Mouse (Mus musculus): ENCODE results near the gene Nek7. TPM values are rescaled to one million over a fixed set of nuclear protein-coding genes. Genes with fewer than 3 reads are reported as not detected.

Nek7 gene
- total RNA-seq (2021), result 10 to 100 TPM; 51.2 to 56.9 TPM
- long read RNA-seq, experiment 1, full-length matches to known transcripts, result 52 of 66 reads
- long read RNA-seq, experiment 1, partial matches to known transcripts, result 4 of 66 reads
- long read RNA-seq, experiment 1, other reads (novel, unspliced or antisense), result 10 of 66 reads
- long read RNA-seq, experiment 2, full-length matches to known transcripts, result 94 of 99 reads
- long read RNA-seq, experiment 2, partial matches to known transcripts, result 2 of 99 reads
- long read RNA-seq, experiment 2, other reads (novel, unspliced or antisense), result 3 of 99 reads

GRCm38 (mm10) chr1:138619996-138620461, at the start of gene Nek7:
Gene Nek7 (minus strand): TSS chr1:138620141.
- intact Hi-C loops (cut with DNase I; ENCODE audit: low total_unique reads), result loop anchor here (10.0 kb wide), 2 partner anchors 55 to 125 kb away; no protein-coding TSS in a partner anchor

GRCm38 (mm10) chr1:138662342-138662741, 42.4 kb upstream of the Nek7 start:
- intact Hi-C loops (cut with DNase I; ENCODE audit: low total_unique reads), result no loop called here
- no peak for DNase-seq

More at GRCm38 (mm10) chr1:138619996-138620461, at the start of gene Nek7:
- DNase-seq, result no peak

- no peak for DNase-seq
- intact Hi-C loops (cut with DNase I; ENCODE audit: low total_unique reads), result no loop called here
Observed at GRCm38 (mm10) chr1:138654212-138654611, 34.3 kb upstream of the Nek7 start.

GRCm38 (mm10) chr1:138644991-138645390, 25.1 kb upstream of the Nek7 start:
- DNase-seq, result no peak

GRCm38 (mm10) chr1:138643306-138643830, 23.4 kb upstream of the Nek7 start:
- intact Hi-C loops (cut with DNase I; ENCODE audit: low total_unique reads), result no loop called here
- no peak for DNase-seq

More at GRCm38 (mm10) chr1:138644991-138645390, 25.1 kb upstream of the Nek7 start:
- intact Hi-C loops (cut with DNase I; ENCODE audit: low total_unique reads), result no loop called here

- intact Hi-C loops (cut with DNase I; ENCODE audit: low total_unique reads), result no loop called here
- no peak for DNase-seq
Observed at GRCm38 (mm10) chr1:138640934-138641461, 21.1 kb upstream of the Nek7 start.

- intact Hi-C loops (cut with DNase I; ENCODE audit: low total_unique reads), result loop anchor here (10.0 kb wide), 1 partner anchor 313 kb away; no protein-coding TSS in a partner anchor
Observed at GRCm38 (mm10) chr1:138637850-138638249, 17.9 kb upstream of the Nek7 start.

GRCm38 (mm10) chr1:138634561-138634960, 14.6 kb upstream of the Nek7 start:
- intact Hi-C loops (cut with DNase I; ENCODE audit: low total_unique reads), result loop anchor here (10.0 kb wide), 1 partner anchor 310 kb away; no protein-coding TSS in a partner anchor

More at GRCm38 (mm10) chr1:138637850-138638249, 17.9 kb upstream of the Nek7 start:
- peak; percentile 35 for DNase-seq

GRCm38 (mm10) chr1:138628919-138629318, 9.0 kb upstream of the Nek7 start:
- intact Hi-C loops (cut with DNase I; ENCODE audit: low total_unique reads), result loop anchor here (10.0 kb wide), 2 partner anchors 64 to 134 kb away; no protein-coding TSS in a partner anchor

More at GRCm38 (mm10) chr1:138634561-138634960, 14.6 kb upstream of the Nek7 start:
- DNase-seq, result no peak

GRCm38 (mm10) chr1:138628486-138628885, 8.5 kb upstream of the Nek7 start:
- intact Hi-C loops (cut with DNase I; ENCODE audit: low total_unique reads), result loop anchor here (10.0 kb wide), 2 partner anchors 64 to 134 kb away; no protein-coding TSS in a partner anchor
- no peak for DNase-seq

More at GRCm38 (mm10) chr1:138628919-138629318, 9.0 kb upstream of the Nek7 start:
- no peak for DNase-seq

GRCm38 (mm10) chr1:138627804-138628203, 7.9 kb upstream of the Nek7 start:
- intact Hi-C loops (cut with DNase I; ENCODE audit: low total_unique reads), result loop anchor here (10.0 kb wide), 2 partner anchors 63 to 133 kb away; no protein-coding TSS in a partner anchor
- DNase-seq, result no peak

- DNase-seq, result no peak
- intact Hi-C loops (cut with DNase I; ENCODE audit: low total_unique reads), result loop anchor here (10.0 kb wide), 2 partner anchors 61 to 131 kb away; no protein-coding TSS in a partner anchor
Observed at GRCm38 (mm10) chr1:138626288-138626687, 6.3 kb upstream of the Nek7 start.

- intact Hi-C loops (cut with DNase I; ENCODE audit: low total_unique reads), result loop anchor here (10.0 kb wide), 2 partner anchors 59 to 129 kb away; no protein-coding TSS in a partner anchor
- no peak for DNase-seq
Observed at GRCm38 (mm10) chr1:138623870-138624269, 3.9 kb upstream of the Nek7 start.

GRCm38 (mm10) chr1:138622831-138623230, 2.9 kb upstream of the Nek7 start:
- intact Hi-C loops (cut with DNase I; ENCODE audit: low total_unique reads), result loop anchor here (10.0 kb wide), 2 partner anchors 58 to 128 kb away; no protein-coding TSS in a partner anchor
- no peak for DNase-seq

GRCm38 (mm10) chr1:138622431-138622830, 2.5 kb upstream of the Nek7 start:
- DNase-seq, result peak; percentile 77
- intact Hi-C loops (cut with DNase I; ENCODE audit: low total_unique reads), result loop anchor here (10.0 kb wide), 2 partner anchors 58 to 128 kb away; no protein-coding TSS in a partner anchor

GRCm38 (mm10) chr1:138619114-138619971, 598 bp downstream of the Nek7 start:
- peak; percentile 97 for DNase-seq
- intact Hi-C loops (cut with DNase I; ENCODE audit: low total_unique reads), result no loop called here

GRCm38 (mm10) chr1:138618012-138618354, 2.0 kb downstream of the Nek7 start:
- peak; percentile 91 for DNase-seq
- intact Hi-C loops (cut with DNase I; ENCODE audit: low total_unique reads), result no loop called here

GRCm38 (mm10) chr1:138617279-138618011, 2.5 kb downstream of the Nek7 start:
- intact Hi-C loops (cut with DNase I; ENCODE audit: low total_unique reads), result no loop called here
- DNase-seq, result no peak
